Mouse (Mus musculus): ENCODE results near the gene Cdr2l.

GRCm38 (mm10) chr11:115424666-115425065, 43.0 kb downstream of the Cdr2l start:
- TF ChIP-seq CTCF (IDR thresholded peaks at IDR 0.05; ENCODE audit: low read depth, low read length) = no peak
- TF ChIP-seq POLR2A (IDR thresholded peaks at IDR 0.05; ENCODE audit: borderline replicate concordance, low read depth, low read length) = no peak
